Mouse (Mus musculus): Measurements from ENCODE around the gene Rabgef1.

DNA sequence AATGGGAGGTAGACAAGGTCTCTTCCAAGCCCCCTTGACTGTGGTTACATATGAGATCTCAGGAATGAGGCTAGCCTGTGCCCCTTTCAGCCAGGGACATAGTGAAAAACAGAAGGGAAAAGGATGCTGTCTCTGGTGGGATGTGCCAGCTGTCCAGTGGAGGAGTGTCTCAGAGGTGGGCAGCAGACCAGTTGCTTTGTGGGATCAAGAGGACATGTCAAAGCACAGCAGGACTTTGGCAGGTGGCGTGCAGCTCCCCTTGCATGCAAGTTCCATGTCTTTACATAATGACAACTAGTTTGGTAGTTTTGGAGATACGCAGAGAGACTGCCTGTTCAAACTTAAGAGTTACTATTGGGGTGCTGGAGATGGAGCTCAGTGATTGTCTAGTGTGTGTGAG, 68.3 kb downstream of the Rabgef1 start:
- TF ChIP-seq CTCF (IDR thresholded peaks at IDR 0.05; ENCODE audit: low read depth, low read length) (no peak), TAL1 (conservative IDR thresholded peaks at IDR 0.05; ENCODE audit: low read depth, low read length) (no peak), POLR2AphosphoS5 (IDR thresholded peaks at IDR 0.05; ENCODE audit: insufficient replicate concordance, low read depth, low read length) (no peak), GATA1 (IDR thresholded peaks at IDR 0.05; ENCODE audit: borderline replicate concordance, low read length) (no peak)

Data from G1E (cell line).